Mouse (Mus musculus) hindbrain, embryonic 13.5 days (tissue): ENCODE results near the gene Tmem131l. TPM values are rescaled to one million over a fixed set of nuclear protein-coding genes. Genes with fewer than 3 reads are reported as not detected.
A peak's percentile ranks its signal among the peaks of the same experiment; 100 is the strongest.

Experiments
- ATAC-seq: fragments of 200-750 bp; cut with Nextera tagmentation; 2 replicates; pipeline ENCODE4 v1.8.0; 2017; ENCODE audit warnings: moderate TSS enrichment; ENCODE audit not compliant: low FRiP score
- H3K27ac ChIP-seq: fragments of 300-500 bp; sonication (generic); 2 replicates; pipeline ENCODE4 v1.5.1; 2015; ENCODE audit warnings: inconsistent platforms, mild to moderate bottlenecking, moderate library complexity
- H3K27me3 ChIP-seq: fragments of 300-500 bp; sonication (generic); 2 replicates; pipeline ENCODE4 v1.6.1; 2015; ENCODE audit warnings: mild to moderate bottlenecking, inconsistent platforms
- H3K36me3 ChIP-seq: fragments of 300-500 bp; sonication (generic); 2 replicates; pipeline ENCODE4 v1.6.1; 2015; ENCODE audit warnings: mild to moderate bottlenecking, inconsistent platforms
- H3K4me1 ChIP-seq: fragments of 300-500 bp; sonication (generic); replicated peaks from 2 replicates; pipeline ENCODE4 v1.6.1; 2015; ENCODE audit warnings: inconsistent platforms
- H3K4me2 ChIP-seq: fragments of 300-500 bp; sonication (generic); 2 replicates; pipeline ENCODE4 v1.6.1; 2015; ENCODE audit warnings: inconsistent platforms, mild to moderate bottlenecking, moderate library complexity
- H3K4me3 ChIP-seq: fragments of 300-500 bp; sonication (generic); 2 replicates; pipeline ENCODE4 v1.5.1; 2015; ENCODE audit warnings: mild to moderate bottlenecking, inconsistent platforms
- H3K9ac ChIP-seq: fragments of 300-500 bp; sonication (generic); 2 replicates; pipeline ENCODE4 v1.6.1; 2015; ENCODE audit warnings: mild to moderate bottlenecking, inconsistent platforms
- H3K9me3 ChIP-seq: fragments of 300-500 bp; sonication (generic); 2 replicates; pipeline ENCODE4 v1.6.1; 2016; ENCODE audit warnings: inconsistent platforms
- WGBS: fragments of 180-500 bp; shearing (Covaris S2); methylation state at CpG from one replicate; pipeline ENCODE4 v1.1.7; 2015; 5-methylcytosine and 5-hydroxymethylcytosine counted together
- polyA plus RNA-seq: library from polyadenylated mRNA; unstranded; fragments of >200 nt; fragmentation: Nextera tagmentation; extraction: Ambion mirVana; gene quantifications from 2 replicates; pipeline ENCODE4 v1.2.1, GENCODE M21; 2015

Tmem131l gene
- polyA plus RNA-seq, 1 experiment from 2014 or later, result 75.8 TPM

DNA sequence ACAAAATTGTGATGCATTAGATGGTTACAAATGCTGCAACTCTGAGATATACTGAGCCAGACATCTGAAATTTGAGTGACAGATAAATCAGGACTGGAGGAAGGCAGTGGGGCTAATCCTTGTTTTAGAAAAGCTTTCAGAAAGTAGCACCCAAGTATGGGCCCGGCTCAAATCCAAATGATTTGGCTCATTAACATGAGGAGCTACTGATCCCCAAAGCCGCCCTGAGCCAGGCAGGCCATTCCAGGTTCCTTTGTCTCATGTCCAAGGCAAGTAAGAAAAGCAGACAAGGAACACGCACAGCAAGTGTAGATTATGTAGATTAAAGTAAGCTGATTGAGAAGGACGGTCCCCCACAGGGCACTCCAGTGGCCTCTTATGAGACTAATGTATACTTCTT is 57.2 kb downstream of the Tmem131l start:
- WGBS, result 48% methylated on average over 4 of the region's 4 CpGs
- Histone ChIP-seq H3K4me1 (peaks cover 86% of the 10 kb centered on the region), H3K27ac (no peak overlapping the region)

GRCm38 (mm10) chr3:83980231-83980872 is 59.6 kb downstream of the Tmem131l start:
- Histone ChIP-seq H3K4me1 (peaks cover 83% of the 10 kb centered on the region), H3K27ac (peak overlapping the region; percentile 96), H3K4me2 (peak overlapping the region; percentile 25), H3K9me3 (no peaks in the 10 kb centered on the region), H3K9ac (peak overlapping the region; percentile 56; the same call in 1 of the 2 replicates), H3K4me3 (no peak overlapping the region), H3K27me3 (no peaks in the 10 kb centered on the region), H3K36me3 (no peaks in the 10 kb centered on the region)
- peak; percentile 89 for ATAC-seq
- WGBS, result 3% methylated on average over 6 of the region's 6 CpGs

More for the DNA sequence above, 57.2 kb downstream of the Tmem131l start:
- H3K9me3 ChIP-seq, result no peaks in the 10 kb centered on the region
- H3K4me2 ChIP-seq, result no peak overlapping the region
- H3K9ac ChIP-seq, result no peak overlapping the region
- H3K27me3 ChIP-seq, result no peaks in the 10 kb centered on the region
- no peak for ATAC-seq
- no peak overlapping the region for H3K4me3 ChIP-seq
- H3K36me3 ChIP-seq, result no peaks in the 10 kb centered on the region

DNA sequence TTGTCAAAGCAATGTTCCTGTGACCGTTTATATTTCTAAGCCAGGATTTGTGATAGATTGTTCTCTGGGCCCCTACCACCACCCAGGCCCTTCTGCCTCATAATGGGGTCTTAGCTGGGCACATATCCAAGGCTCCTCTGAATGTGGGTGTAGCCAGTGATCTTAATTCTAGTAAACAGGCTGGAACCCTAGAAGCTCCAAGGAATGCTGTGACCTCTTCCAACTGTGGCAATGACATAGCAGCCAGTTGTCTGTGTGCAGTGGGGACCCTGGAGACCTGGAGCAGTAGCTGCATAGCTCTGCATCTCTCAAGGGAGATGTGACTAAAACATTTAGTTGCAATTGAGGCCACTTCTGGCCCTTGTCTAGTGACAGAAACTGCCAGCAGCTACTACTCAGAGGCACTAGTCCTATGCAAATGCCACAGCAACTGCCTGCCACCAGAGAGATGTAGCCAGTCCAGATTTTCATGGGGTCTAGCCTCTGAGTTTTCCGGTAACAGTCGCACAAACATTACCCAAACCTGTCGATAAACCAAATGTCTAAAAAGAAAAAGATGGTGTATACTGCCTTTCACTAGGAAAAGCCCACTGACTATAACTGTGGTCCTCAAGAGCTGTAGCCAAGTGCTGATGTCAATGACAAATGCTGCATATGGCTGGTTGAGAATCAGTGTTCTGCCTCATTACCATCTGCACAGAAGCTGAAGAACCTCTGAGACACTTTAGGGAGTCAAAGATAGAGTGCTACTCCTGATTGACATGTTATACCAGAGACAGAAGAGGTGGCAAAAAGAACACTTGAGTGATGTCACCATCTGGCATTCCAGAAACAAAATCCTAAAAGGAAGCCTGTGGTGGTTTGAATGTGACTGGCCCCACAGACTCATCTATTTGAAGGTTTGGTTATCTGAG is 61.2 kb downstream of the Tmem131l start:
- Histone ChIP-seq H3K4me1 (peaks cover 83% of the 10 kb centered on the region), H3K9ac (no peak overlapping the region), H3K27me3 (no peaks in the 10 kb centered on the region), H3K9me3 (no peaks in the 10 kb centered on the region), H3K36me3 (no peaks in the 10 kb centered on the region), H3K4me2 (no peak overlapping the region), H3K4me3 (no peak overlapping the region), H3K27ac (peak overlapping the region; percentile 96)
- ATAC-seq, result no peak
- 73% methylated on average over 4 of the region's 4 CpGs for WGBS

DNA sequence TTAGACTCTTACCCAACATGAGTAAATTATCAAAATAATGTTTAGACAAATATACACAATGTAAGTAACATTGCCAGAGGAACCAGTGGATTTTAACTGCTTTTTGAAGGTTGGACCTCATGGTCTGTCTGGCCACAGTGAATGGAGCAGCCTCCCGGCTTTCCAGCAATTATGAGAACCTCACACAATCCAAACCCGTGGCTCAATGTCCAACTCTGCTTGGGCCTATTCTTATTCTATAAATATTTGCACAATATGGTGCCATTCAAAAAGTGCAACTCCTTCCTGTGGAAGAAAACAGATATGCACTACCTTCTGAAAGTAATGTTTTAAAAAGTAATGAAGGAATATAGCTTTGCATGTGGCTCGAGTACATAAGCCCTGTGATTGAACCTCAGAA is 62.2 kb downstream of the Tmem131l start:
- no peak for ATAC-seq
- Histone ChIP-seq H3K9ac (no peak overlapping the region), H3K27ac (peak overlapping the region; percentile 96; the same call in 1 of the 2 replicates), H3K27me3 (no peaks in the 10 kb centered on the region), H3K36me3 (no peaks in the 10 kb centered on the region), H3K4me1 (peaks cover 83% of the 10 kb centered on the region), H3K9me3 (no peaks in the 10 kb centered on the region), H3K4me2 (no peak overlapping the region), H3K4me3 (no peak overlapping the region)
- WGBS, result 79% methylated on average over 3 of the region's 3 CpGs

DNA sequence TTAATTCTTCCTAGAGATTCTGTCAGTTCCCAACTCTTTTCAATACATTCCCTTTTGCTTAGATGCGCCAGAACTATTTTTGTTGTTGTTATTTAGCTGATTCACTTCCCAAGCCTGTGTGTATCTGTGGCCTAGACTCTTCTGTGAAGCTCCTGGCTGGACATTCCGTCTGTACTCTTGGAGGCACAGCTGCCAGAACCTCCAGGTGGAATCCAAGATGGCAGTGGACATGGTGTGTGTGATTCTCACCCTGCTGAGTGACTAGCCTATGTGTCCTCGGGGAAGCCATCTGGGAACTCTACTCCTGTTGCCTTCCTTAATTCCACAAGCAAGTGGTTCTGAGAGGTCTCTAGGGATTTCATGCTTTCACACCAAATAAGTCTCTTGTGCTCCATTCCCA is 63.8 kb downstream of the Tmem131l start:
- Histone ChIP-seq H3K4me2 (no peak overlapping the region), H3K27me3 (no peaks in the 10 kb centered on the region), H3K9ac (no peak overlapping the region), H3K9me3 (no peaks in the 10 kb centered on the region), H3K4me1 (peaks cover 85% of the 10 kb centered on the region), H3K4me3 (no peak overlapping the region), H3K27ac (no peak overlapping the region), H3K36me3 (no peaks in the 10 kb centered on the region)
- no peak for ATAC-seq
- WGBS, result 79% methylated on average over 3 of the region's 3 CpGs

DNA sequence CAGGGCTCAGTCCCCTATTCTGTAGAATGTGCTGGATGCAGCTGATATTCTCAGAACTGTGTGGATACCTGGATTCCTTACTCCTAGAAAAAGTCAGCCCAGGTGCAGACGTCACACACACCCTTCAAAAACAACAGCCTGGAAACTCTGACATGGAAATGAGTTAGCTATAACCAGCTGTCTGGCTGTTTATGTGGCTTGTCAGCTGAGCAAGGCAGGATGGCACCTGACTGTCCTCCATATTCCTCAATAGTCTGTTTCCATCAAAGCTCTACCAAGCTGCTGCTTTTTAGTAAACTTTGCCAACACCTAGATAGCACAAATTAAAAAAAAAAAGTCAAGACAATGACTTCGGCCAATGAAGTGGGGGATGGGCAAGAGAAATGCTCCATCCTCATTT is 66.6 kb downstream of the Tmem131l start:
- Histone ChIP-seq H3K9me3 (no peaks in the 10 kb centered on the region), H3K27me3 (no peaks in the 10 kb centered on the region), H3K4me1 (peaks cover 70% of the 10 kb centered on the region), H3K4me3 (no peak overlapping the region), H3K36me3 (no peaks in the 10 kb centered on the region), H3K9ac (no peak overlapping the region), H3K4me2 (no peak overlapping the region), H3K27ac (peak overlapping the region; percentile 14; the same call in 1 of the 2 replicates)
- ATAC-seq, result no peak
- 72% methylated on average over 2 of the region's 2 CpGs for WGBS

- Histone ChIP-seq H3K4me2 (no peak overlapping the region), H3K4me3 (no peak overlapping the region), H3K4me1 (peaks cover 55% of the 10 kb centered on the region), H3K36me3 (no peaks in the 10 kb centered on the region), H3K27ac (no peak overlapping the region), H3K9ac (no peak overlapping the region), H3K9me3 (no peaks in the 10 kb centered on the region), H3K27me3 (no peaks in the 10 kb centered on the region)
- no peak for ATAC-seq
- 40% methylated on average over 1 of the region's 1 CpGs for WGBS
Observed at GRCm38 (mm10) chr3:83970629-83971028, 69.3 kb downstream of the Tmem131l start.

- H3K36me3 ChIP-seq, result no peaks in the 10 kb centered on the region
- H3K4me1 ChIP-seq, result peaks cover 48% of the 10 kb centered on the region
- WGBS, result 88% methylated on average over 4 of the region's 4 CpGs
- no peak overlapping the region for H3K4me2 ChIP-seq
- no peaks in the 10 kb centered on the region for H3K9me3 ChIP-seq
- H3K27ac ChIP-seq, result no peak overlapping the region
- H3K9ac ChIP-seq, result no peak overlapping the region
- no peak overlapping the region for H3K4me3 ChIP-seq
- H3K27me3 ChIP-seq, result no peaks in the 10 kb centered on the region
- no peak for ATAC-seq
Observed at GRCm38 (mm10) chr3:83969081-83969480, 70.9 kb downstream of the Tmem131l start.

- no peak overlapping the region for H3K9ac ChIP-seq
- no peak overlapping the region for H3K4me3 ChIP-seq
- no peak overlapping the region for H3K27ac ChIP-seq
- no peak overlapping the region for H3K4me2 ChIP-seq
- 70% methylated on average over 3 of the region's 3 CpGs for WGBS
- H3K4me1 ChIP-seq, result peaks cover 40% of the 10 kb centered on the region
- no peaks in the 10 kb centered on the region for H3K36me3 ChIP-seq
- no peak for ATAC-seq
- no peaks in the 10 kb centered on the region for H3K27me3 ChIP-seq
- no peaks in the 10 kb centered on the region for H3K9me3 ChIP-seq
Observed at GRCm38 (mm10) chr3:83967791-83968190, 72.2 kb downstream of the Tmem131l start.

GRCm38 (mm10) chr3:83965333-83965732 is 74.6 kb downstream of the Tmem131l start:
- 60% methylated on average over 2 of the region's 2 CpGs for WGBS
- ATAC-seq, result peak; percentile 40

GRCm38 (mm10) chr3:83963705-83964104 is 76.3 kb downstream of the Tmem131l start:
- ATAC-seq, result no peak
- H3K36me3 ChIP-seq, result peaks cover 29% of the 10 kb centered on the region
- no peak overlapping the region for H3K4me3 ChIP-seq
- H3K27ac ChIP-seq, result no peak overlapping the region
- no peak overlapping the region for H3K4me2 ChIP-seq
- peaks cover 13% of the 10 kb centered on the region for H3K4me1 ChIP-seq
- no peaks in the 10 kb centered on the region for H3K9me3 ChIP-seq
- no peaks in the 10 kb centered on the region for H3K27me3 ChIP-seq
- WGBS, result 77% methylated on average over 5 of the region's 5 CpGs
- no peak overlapping the region for H3K9ac ChIP-seq

More at GRCm38 (mm10) chr3:83965333-83965732, 74.6 kb downstream of the Tmem131l start:
- H3K36me3 ChIP-seq, result peaks cover 12% of the 10 kb centered on the region
- no peaks in the 10 kb centered on the region for H3K9me3 ChIP-seq
- no peak overlapping the region for H3K27ac ChIP-seq
- no peak overlapping the region for H3K4me2 ChIP-seq
- H3K4me1 ChIP-seq, result peaks cover 17% of the 10 kb centered on the region
- H3K9ac ChIP-seq, result no peak overlapping the region
- no peak overlapping the region for H3K4me3 ChIP-seq
- no peaks in the 10 kb centered on the region for H3K27me3 ChIP-seq

- Histone ChIP-seq H3K36me3 (peaks cover 39% of the 10 kb centered on the region), H3K4me2 (no peak overlapping the region), H3K9ac (no peak overlapping the region), H3K4me1 (peaks cover 13% of the 10 kb centered on the region), H3K4me3 (no peak overlapping the region), H3K9me3 (no peaks in the 10 kb centered on the region), H3K27me3 (no peaks in the 10 kb centered on the region), H3K27ac (0 out of 2 replicates have a peak overlapping the region, but pooled peaks have one; percentile 18)
- 59% methylated on average over 3 of the region's 3 CpGs for WGBS
- 0 out of 2 replicates have a peak, but pooled peaks have one; percentile 43 for ATAC-seq
Observed at GRCm38 (mm10) chr3:83962571-83962970, 77.4 kb downstream of the Tmem131l start.
